In the genomic region with DNA sequence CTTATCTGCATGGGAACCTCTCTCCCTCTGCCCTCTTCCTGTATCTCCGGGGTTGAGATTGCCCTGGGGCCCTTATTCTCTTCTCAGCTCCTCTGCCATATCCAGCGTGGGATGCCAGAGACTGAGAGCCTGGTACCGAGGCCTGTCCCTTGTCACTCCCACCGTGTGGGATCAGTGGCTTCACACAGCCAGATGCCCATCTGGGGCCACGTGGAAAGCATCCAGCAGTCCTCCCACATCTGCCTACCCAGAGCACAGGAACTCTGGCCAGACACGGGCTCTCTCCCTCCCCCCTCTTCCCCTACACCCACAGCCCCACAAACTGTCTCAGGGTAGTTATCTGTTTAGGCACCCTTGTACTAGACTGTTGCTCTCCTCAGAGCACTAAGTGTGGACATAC, we compare ENCODE assay signal across 22 mouse cellular contexts.
DNase-seq lines count a peak whose midpoint lies in the region; ATAC-seq lines count a peak whose summit lies in the region.
"Had no signal": no experiment of that assay in that cellular context is flagged by ENCODE, and none has a peak within 500 bp of the region (broad histone marks: within the 10 kb centered on the region; RNA-seq: fewer than 3 reads in every experiment).

No protein-coding gene starts in this region.

- H3K9ac ChIP-seq in embryonic facial prominence, embryonic 13.5 days, result no peak overlapping the region
- no peak overlapping the region for H3K9ac ChIP-seq in heart, embryonic 12.5 days
- H3K9ac ChIP-seq: embryonic facial prominence, embryonic 15.5 days; forebrain, postnatal 0 days; hindbrain, embryonic 12.5 days; hindbrain, embryonic 15.5 days had no signal

- no peak overlapping the region for H3K4me3 ChIP-seq in embryonic facial prominence, embryonic 13.5 days
- no peak overlapping the region for H3K4me3 ChIP-seq in embryonic facial prominence, embryonic 10.5 days
- H3K4me3 ChIP-seq in heart, embryonic 10.5 days, result no peak overlapping the region
- no peak overlapping the region for H3K4me3 ChIP-seq in heart, embryonic 12.5 days
- H3K4me3 ChIP-seq: embryonic facial prominence, embryonic 15.5 days; hindbrain, embryonic 12.5 days; hindbrain, embryonic 15.5 days had no signal

- no peaks in the 10 kb centered on the region for H3K9me3 ChIP-seq in embryonic facial prominence, embryonic 13.5 days
- no peaks in the 10 kb centered on the region for H3K9me3 ChIP-seq in embryonic facial prominence, embryonic 10.5 days
- H3K9me3 ChIP-seq in heart, embryonic 10.5 days, result no peaks in the 10 kb centered on the region
- 0 out of 2 replicates have a peak, but pooled peaks cover 10% of the 10 kb centered on the region for H3K9me3 ChIP-seq in heart, embryonic 12.5 days (replicated peaks)
- H3K9me3 ChIP-seq: embryonic facial prominence, embryonic 15.5 days; hindbrain, embryonic 12.5 days; hindbrain, embryonic 15.5 days had no signal

- H3K27me3 ChIP-seq in embryonic facial prominence, embryonic 13.5 days, result no peaks in the 10 kb centered on the region
- no peaks in the 10 kb centered on the region for H3K27me3 ChIP-seq in embryonic facial prominence, embryonic 10.5 days (replicated peaks; ENCODE audit: low read depth, poor library complexity, severe bottlenecking)
- H3K27me3 ChIP-seq in heart, embryonic 10.5 days (ENCODE audit: insufficient read depth, poor library complexity, severe bottlenecking), result no peaks in the 10 kb centered on the region
- no peaks in the 10 kb centered on the region for H3K27me3 ChIP-seq in heart, embryonic 12.5 days (replicated peaks)
- H3K27me3 ChIP-seq: embryonic facial prominence, embryonic 15.5 days; hindbrain, embryonic 12.5 days; hindbrain, embryonic 15.5 days had no signal

- H3K4me2 ChIP-seq in embryonic facial prominence, embryonic 13.5 days, result no peak overlapping the region
- no peak overlapping the region for H3K4me2 ChIP-seq in heart, embryonic 12.5 days
- H3K4me2 ChIP-seq: embryonic facial prominence, embryonic 15.5 days; hindbrain, embryonic 12.5 days; hindbrain, embryonic 15.5 days had no signal

- 31% methylated on average over 6 of the region's 6 CpGs for WGBS in embryonic facial prominence, embryonic 13.5 days
- 45% methylated on average over 6 of the region's 6 CpGs for WGBS in embryonic facial prominence, embryonic 10.5 days
- WGBS in heart, embryonic 10.5 days, result 40% methylated on average over 6 of the region's 6 CpGs
- WGBS in heart, embryonic 12.5 days, result 24% methylated on average over 6 of the region's 6 CpGs

- no peak for DNase-seq in embryonic facial prominence, embryonic 10.5 days (ENCODE audit: low spot score)
- DNase-seq in heart, embryonic 10.5 days (ENCODE audit: low spot score), result peak; percentile 74
- DNase-seq in testis, postnatal 14 days (ENCODE audit: low spot score), result peak; percentile 34
- DNase-seq in testis, postnatal 10 days (ENCODE audit: low spot score), result no peak
- DNase-seq in cerebellum, adult 11 months, result no peak
- DNase-seq: adrenal gland, adult 8-10 months; adrenal gland, postnatal 36 days; cerebellum, adult 11-12 months; cerebellum, adult 8-10 months; cerebellum, postnatal 36 days; embryo, embryonic 11 days; forebrain, postnatal 0 days; gastrocnemius, postnatal 10 days; gastrocnemius, postnatal 36 days had no signal

- ATAC-seq in embryonic facial prominence, embryonic 13.5 days (ENCODE audit: insufficient number of reproducible peaks, insufficient read depth, low FRiP score, low TSS enrichment, low read depth), result 0 out of 2 replicates have a peak, but pooled peaks have one; percentile 37
- no peak for ATAC-seq in heart, embryonic 12.5 days (ENCODE audit: insufficient number of reproducible peaks, low FRiP score)
- ATAC-seq: CD4-positive, CD25-positive, alpha-beta regulatory T cell, adult 4 months; forebrain, embryonic 14.5 days; forebrain, postnatal 0 days; intestine, postnatal 0 days had no signal

- no peak overlapping the region for H3K27ac ChIP-seq in embryonic facial prominence, embryonic 13.5 days
- no peak overlapping the region for H3K27ac ChIP-seq in embryonic facial prominence, embryonic 10.5 days (replicated peaks)
- no peak overlapping the region for H3K27ac ChIP-seq in heart, embryonic 10.5 days
- no peak overlapping the region for H3K27ac ChIP-seq in heart, embryonic 12.5 days (ENCODE audit: poor library complexity, severe bottlenecking)
- H3K27ac ChIP-seq: embryonic facial prominence, embryonic 15.5 days; hindbrain, embryonic 12.5 days; hindbrain, embryonic 15.5 days had no signal

- H3K36me3 ChIP-seq in embryonic facial prominence, embryonic 13.5 days, result no peaks in the 10 kb centered on the region
- H3K36me3 ChIP-seq in embryonic facial prominence, embryonic 10.5 days (replicated peaks), result no peaks in the 10 kb centered on the region
- no peaks in the 10 kb centered on the region for H3K36me3 ChIP-seq in heart, embryonic 10.5 days
- H3K36me3 ChIP-seq in heart, embryonic 12.5 days, result no peaks in the 10 kb centered on the region
- H3K36me3 ChIP-seq: embryonic facial prominence, embryonic 15.5 days; hindbrain, embryonic 12.5 days; hindbrain, embryonic 15.5 days had no signal

- no peaks in the 10 kb centered on the region for H3K4me1 ChIP-seq in embryonic facial prominence, embryonic 13.5 days
- H3K4me1 ChIP-seq in embryonic facial prominence, embryonic 10.5 days, result no peaks in the 10 kb centered on the region
- peaks cover 15% of the 10 kb centered on the region for H3K4me1 ChIP-seq in heart, embryonic 10.5 days
- peaks cover 16% of the 10 kb centered on the region for H3K4me1 ChIP-seq in heart, embryonic 12.5 days (replicated peaks)
- H3K4me1 ChIP-seq: embryonic facial prominence, embryonic 15.5 days; hindbrain, embryonic 12.5 days; hindbrain, embryonic 15.5 days had no signal

Comparison
In these comparisons a context has a peak if more than half of its experiments do, and no peak if none do; other contexts are left out.
1. DNase-seq: peak in heart, embryonic 10.5 days (single experiment) and testis, postnatal 14 days (single experiment); none in embryonic facial prominence, embryonic 10.5 days (single experiment), testis, postnatal 10 days (single experiment) and cerebellum, adult 11 months (single experiment).